Mouse (Mus musculus) right cerebral cortex, postnatal 14 days (tissue): ENCODE measurements around the gene Rps21.

Experiments used
- DNase-seq: peaks from one replicate; pipeline ENCODE4 v3.0.0; 2022

Rps21 gene

GRCm38 (mm10) chr2:180292026-180292425 is 34.8 kb downstream of the Rps21 start:
- DNase-seq: no peak

DNA sequence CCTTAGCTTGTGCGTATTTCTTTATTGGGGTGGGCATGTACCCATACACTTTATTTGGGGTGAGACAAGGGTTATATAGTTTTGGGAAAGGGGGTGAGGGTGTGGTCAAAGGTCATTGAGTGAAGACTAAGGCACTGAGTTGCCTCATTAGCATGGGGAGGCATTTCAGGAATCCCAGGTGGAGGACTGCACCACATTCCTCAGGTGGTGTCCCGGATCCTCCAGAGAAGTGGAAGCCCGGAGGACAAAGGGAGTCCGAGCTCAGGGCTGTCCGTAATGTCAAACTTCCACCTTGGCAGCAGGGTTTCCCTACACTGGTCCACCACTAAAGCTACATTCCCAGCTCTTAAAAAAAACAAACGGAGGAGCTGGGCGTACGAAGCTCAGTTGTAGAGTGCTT is 35.7 kb downstream of the Rps21 start:
- no peak for DNase-seq

DNA sequence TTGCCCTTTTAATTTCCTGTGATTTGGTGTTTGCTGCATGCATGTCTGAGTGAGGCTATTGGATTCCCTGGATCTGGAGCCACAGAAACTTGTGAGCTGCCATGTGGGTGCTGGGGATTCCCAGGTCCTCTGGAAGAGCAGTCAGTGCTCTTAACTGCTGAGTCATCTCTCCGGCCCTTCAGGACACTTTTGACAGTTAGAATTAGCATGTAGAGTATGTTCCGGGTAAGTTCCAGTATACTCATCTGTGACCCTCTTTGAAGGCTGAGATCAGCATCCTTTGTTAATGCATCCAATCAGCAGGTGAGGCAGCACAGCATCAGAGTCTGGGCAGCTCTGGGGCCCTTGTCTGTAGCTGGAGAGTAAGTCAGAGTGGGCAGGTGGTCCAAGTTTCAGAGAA is 43.1 kb downstream of the Rps21 start:
- no peak for DNase-seq

- no peak for DNase-seq
Observed at GRCm38 (mm10) chr2:180300771-180301170, 43.6 kb downstream of the Rps21 start.

DNA sequence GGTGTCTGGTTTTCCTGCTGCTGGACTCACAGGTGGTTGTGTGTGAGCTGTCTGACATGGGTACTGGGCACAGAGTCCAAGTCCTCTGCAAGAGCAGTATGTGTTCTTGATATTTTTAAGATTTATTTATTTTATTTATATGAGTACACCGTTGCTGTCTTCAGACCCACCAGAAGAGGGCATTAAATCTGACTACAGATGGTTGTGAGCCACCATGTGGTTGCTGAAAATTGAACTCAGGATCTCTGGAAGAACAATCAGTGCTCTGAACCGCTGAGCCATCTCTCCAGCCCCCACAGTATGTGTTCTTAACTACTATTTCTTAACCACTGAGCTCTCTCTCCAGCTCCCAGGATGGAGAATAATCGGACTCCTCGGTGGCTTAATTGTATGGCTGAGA is 45.0 kb downstream of the Rps21 start:
- DNase-seq: no peak

GRCm38 (mm10) chr2:180303468-180303867 is 46.3 kb downstream of the Rps21 start:
- DNase-seq: no peak

DNA sequence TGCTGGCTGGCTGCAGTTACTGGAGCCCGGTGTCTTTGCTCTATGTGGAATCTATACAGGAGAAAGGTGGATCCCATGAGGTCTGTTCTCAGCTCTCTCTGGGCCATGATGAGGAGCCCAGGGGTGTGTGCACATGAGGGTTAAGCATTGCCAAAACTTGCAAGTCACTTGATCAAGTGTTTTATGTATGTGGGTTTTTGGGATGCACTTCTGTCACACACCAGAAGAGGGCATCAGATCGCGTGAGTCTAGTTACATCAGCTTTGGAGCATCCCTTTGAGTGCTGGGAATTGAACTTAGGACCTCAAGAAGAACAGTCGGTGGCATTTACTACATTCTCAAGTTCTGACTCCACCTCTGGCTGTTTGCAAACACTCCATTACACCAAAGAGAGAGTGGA is 47.4 kb downstream of the Rps21 start:
- no peak for DNase-seq

GRCm38 (mm10) chr2:180305490-180305889 is 48.3 kb downstream of the Rps21 start:
- no peak for DNase-seq

GRCm38 (mm10) chr2:180306009-180306408 is 48.8 kb downstream of the Rps21 start:
- no peak for DNase-seq

GRCm38 (mm10) chr2:180306423-180307168 is 49.4 kb downstream of the Rps21 start:
- peak; percentile 16 for DNase-seq

DNA sequence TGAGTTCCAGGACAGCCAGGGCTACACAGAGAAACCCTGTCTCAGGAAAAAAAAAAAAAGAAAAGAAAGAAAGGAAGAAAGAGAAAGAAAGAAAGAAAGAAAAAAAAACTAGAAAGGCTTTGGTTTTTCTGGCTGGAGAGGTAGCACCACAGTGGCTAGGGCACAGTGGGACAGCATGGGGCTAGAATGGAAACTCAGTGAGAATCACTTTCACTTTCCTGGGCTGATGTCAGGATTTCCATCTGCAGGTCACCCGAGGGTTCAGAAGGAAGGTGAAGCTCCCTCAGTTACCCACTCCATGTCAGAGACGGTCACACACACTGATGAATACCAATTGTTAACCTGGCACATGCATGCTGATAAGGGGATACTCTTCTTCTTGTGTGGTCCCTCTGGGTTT is 50.5 kb downstream of the Rps21 start:
- DNase-seq: no peak
